Mouse (Mus musculus): Measurements from ENCODE around the gene Krt14. TPM values are rescaled to one million over a fixed set of nuclear protein-coding genes. Genes with fewer than 3 reads are reported as not detected.

Krt14 gene
- polyA plus RNA-seq, 1 experiment from 2014 or later = 1.9 TPM

DNA sequence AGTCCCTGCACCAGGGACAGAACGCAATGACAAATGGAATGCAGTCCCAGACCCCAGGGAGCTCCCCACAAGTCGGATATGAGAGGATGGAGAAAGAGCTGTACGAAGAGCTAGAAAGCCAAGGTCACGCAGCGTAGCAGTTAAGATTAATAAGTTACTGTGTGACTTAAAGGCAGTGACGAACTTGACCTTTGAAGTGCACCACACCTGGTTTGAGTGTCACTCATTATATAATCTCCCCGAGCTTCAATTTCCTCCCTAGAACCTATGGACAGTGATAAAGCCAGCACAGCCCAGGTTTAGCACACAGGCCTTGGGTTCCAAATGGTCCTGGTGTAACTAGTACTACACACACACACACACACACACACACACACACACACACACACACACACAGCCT is 43.0 kb downstream of the Krt14 start:
- no peaks in the 10 kb centered on the region for H3K36me3 ChIP-seq (ENCODE audit: control insufficient read depth, insufficient read depth, low read length)
- H3K9me3 ChIP-seq (ENCODE audit: control insufficient read depth, low read length) = no peaks in the 10 kb centered on the region
- WGBS = 55% methylated on average over 7 of the region's 7 CpGs
- H3K9ac ChIP-seq (ENCODE audit: low read length) = no peak overlapping the region
- H3K4me3 ChIP-seq (ENCODE audit: control insufficient read depth in 1 of 2, insufficient read depth in 1 of 2, low read depth in 1 of 2, low read length in 2 of 2) = no peak overlapping the region
- no peak for ATAC-seq (ENCODE audit: insufficient number of reproducible peaks, insufficient read depth, low FRiP score, low read depth)
- H3K4me2 ChIP-seq (ENCODE audit: low read length) = no peak overlapping the region
- H3K4me1 ChIP-seq (ENCODE audit: control insufficient read depth in 2 of 2, insufficient read depth in 2 of 2, low read length in 2 of 2) = peaks cover 15 to 21% of the 10 kb centered on the region in 2 experiments
- no peak overlapping the region for H3K27ac ChIP-seq (replicated peaks in 1 of 2; ENCODE audit: control insufficient read depth in 1 of 2, insufficient read depth in 1 of 2, low read depth in 2 of 2, low read length in 2 of 2)
- H3K27me3 ChIP-seq (ENCODE audit: control insufficient read depth, insufficient read depth, low read length) = no peaks in the 10 kb centered on the region

DNA sequence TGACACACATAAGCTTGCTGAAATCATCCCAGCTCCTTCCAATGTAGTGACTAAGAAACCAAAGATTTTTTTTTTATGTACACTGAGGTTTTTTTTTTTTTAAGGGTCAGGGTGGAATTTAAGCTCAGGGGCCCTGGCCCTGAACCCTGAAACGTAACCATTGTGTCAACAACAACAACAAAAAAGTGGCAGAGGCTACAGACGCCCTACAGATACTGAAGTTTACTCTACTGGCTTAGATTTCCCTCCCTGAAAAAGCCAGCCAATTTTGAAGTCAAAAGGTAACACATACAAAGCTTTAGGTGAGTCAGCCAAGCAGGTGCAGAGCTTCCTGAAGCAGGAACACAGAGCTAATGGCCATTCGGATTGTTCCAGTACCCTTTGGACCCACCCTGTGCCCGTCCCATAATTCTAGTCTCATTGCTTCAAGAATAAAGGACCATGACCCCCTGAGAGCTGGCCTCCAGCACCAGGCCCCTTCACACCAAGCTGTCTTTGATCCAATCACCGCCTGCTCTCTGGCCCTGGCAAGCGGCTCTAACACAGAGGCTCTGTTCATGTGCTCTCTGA is 49.4 kb downstream of the Krt14 start:
- Histone ChIP-seq H3K36me3 (ENCODE audit: control insufficient read depth, insufficient read depth, low read length) (no peaks in the 10 kb centered on the region), H3K27ac (replicated peaks in 1 of 2; ENCODE audit: control insufficient read depth in 1 of 2, insufficient read depth in 1 of 2, low read depth in 2 of 2, low read length in 2 of 2) (no peak overlapping the region), H3K4me2 (ENCODE audit: low read length) (no peak overlapping the region), H3K4me1 (ENCODE audit: control insufficient read depth in 2 of 2, insufficient read depth in 2 of 2, low read length in 2 of 2) (peaks cover 3 to 6% of the 10 kb centered on the region in 2 experiments; a peak in 1 of 4 replicates), H3K9ac (ENCODE audit: low read length) (no peak overlapping the region), H3K4me3 (ENCODE audit: control insufficient read depth in 1 of 2, insufficient read depth in 1 of 2, low read depth in 1 of 2, low read length in 2 of 2) (no peak overlapping the region), H3K27me3 (ENCODE audit: control insufficient read depth, insufficient read depth, low read length) (no peaks in the 10 kb centered on the region), H3K9me3 (ENCODE audit: control insufficient read depth, low read length) (no peaks in the 10 kb centered on the region)
- no peak for ATAC-seq (ENCODE audit: insufficient number of reproducible peaks, insufficient read depth, low FRiP score, low read depth)
- 66% methylated on average over 6 of the region's 6 CpGs for WGBS

DNA sequence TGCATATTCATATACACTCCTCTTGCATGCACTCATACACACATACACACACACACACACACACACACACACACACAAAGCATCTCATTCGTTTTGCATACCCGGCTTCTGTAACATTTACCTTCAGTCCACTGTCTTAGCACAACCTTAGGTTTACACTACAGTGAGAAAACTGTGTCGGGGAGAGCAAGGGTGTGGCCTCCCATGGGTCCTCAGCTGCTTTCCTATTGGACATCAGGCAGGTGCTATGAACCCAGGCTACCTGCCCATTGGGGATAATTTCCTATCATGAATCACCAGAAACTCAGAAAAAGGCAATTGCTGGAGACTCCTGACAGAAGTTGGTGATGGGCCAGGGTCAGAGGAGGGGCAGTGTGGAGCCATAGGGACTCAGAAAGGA is 50.0 kb downstream of the Krt14 start:
- Histone ChIP-seq H3K4me3 (ENCODE audit: control insufficient read depth in 1 of 2, insufficient read depth in 1 of 2, low read depth in 1 of 2, low read length in 2 of 2) (no peak overlapping the region), H3K4me1 (ENCODE audit: control insufficient read depth in 2 of 2, insufficient read depth in 2 of 2, low read length in 2 of 2) (peaks cover 3 to 6% of the 10 kb centered on the region in 2 experiments; a peak in 1 of 4 replicates), H3K36me3 (ENCODE audit: control insufficient read depth, insufficient read depth, low read length) (no peaks in the 10 kb centered on the region), H3K4me2 (ENCODE audit: low read length) (no peak overlapping the region), H3K27me3 (ENCODE audit: control insufficient read depth, insufficient read depth, low read length) (no peaks in the 10 kb centered on the region), H3K9ac (ENCODE audit: low read length) (no peak overlapping the region), H3K9me3 (ENCODE audit: control insufficient read depth, low read length) (no peaks in the 10 kb centered on the region), H3K27ac (replicated peaks in 1 of 2; ENCODE audit: control insufficient read depth in 1 of 2, insufficient read depth in 1 of 2, low read depth in 2 of 2, low read length in 2 of 2) (no peak overlapping the region)
- ATAC-seq (ENCODE audit: insufficient number of reproducible peaks, insufficient read depth, low FRiP score, low read depth) = no peak
- 77% methylated on average over 3 of the region's 3 CpGs for WGBS

- Histone ChIP-seq H3K4me3 (ENCODE audit: control insufficient read depth in 1 of 2, insufficient read depth in 1 of 2, low read depth in 1 of 2, low read length in 2 of 2) (no peak overlapping the region), H3K9me3 (ENCODE audit: control insufficient read depth, low read length) (no peaks in the 10 kb centered on the region), H3K9ac (ENCODE audit: low read length) (no peak overlapping the region), H3K27me3 (ENCODE audit: control insufficient read depth, insufficient read depth, low read length) (no peaks in the 10 kb centered on the region), H3K36me3 (ENCODE audit: control insufficient read depth, insufficient read depth, low read length) (no peaks in the 10 kb centered on the region), H3K4me2 (ENCODE audit: low read length) (no peak overlapping the region), H3K27ac (replicated peaks in 1 of 2; ENCODE audit: control insufficient read depth in 1 of 2, insufficient read depth in 1 of 2, low read depth in 2 of 2, low read length in 2 of 2) (no peak overlapping the region), H3K4me1 (ENCODE audit: control insufficient read depth in 2 of 2, insufficient read depth in 2 of 2, low read length in 2 of 2) (peaks cover 3 to 6% of the 10 kb centered on the region in 2 experiments; a peak in 1 of 4 replicates)
- no peak for ATAC-seq (ENCODE audit: insufficient number of reproducible peaks, insufficient read depth, low FRiP score, low read depth)
- 45% methylated on average over 8 of the region's 8 CpGs for WGBS
Observed at GRCm38 (mm10) chr11:100155497-100156255, 51.7 kb downstream of the Krt14 start.

Other genes starting within 250 kb of the Krt14 start
- not detected in 2 replicates for gene Krtap29-1, start 228.5 kb downstream of the Krt14 start, polyA plus RNA-seq (2014; fragmentation: Nextera tagmentation; extraction: Ambion mirVana)
- gene Krtap16-1, start 221.0 kb downstream of the Krt14 start, polyA plus RNA-seq (2014; fragmentation: Nextera tagmentation; extraction: Ambion mirVana) = not detected in 2 replicates
- gene Krtap17-1, start 213.6 kb downstream of the Krt14 start, polyA plus RNA-seq (2014; fragmentation: Nextera tagmentation; extraction: Ambion mirVana) = not detected in 2 replicates
- not detected in 2 replicates for gene Krt33a, start 191.3 kb downstream of the Krt14 start, polyA plus RNA-seq (2014; fragmentation: Nextera tagmentation; extraction: Ambion mirVana)
- not detected in 2 replicates for gene Krt33b, start 177.7 kb downstream of the Krt14 start, polyA plus RNA-seq (2014; fragmentation: Nextera tagmentation; extraction: Ambion mirVana)
- not detected in 2 replicates for gene Krt34, start 166.0 kb downstream of the Krt14 start, polyA plus RNA-seq (2014; fragmentation: Nextera tagmentation; extraction: Ambion mirVana)
- not detected in 2 replicates for gene Krt31, start 157.0 kb downstream of the Krt14 start, polyA plus RNA-seq (2014; fragmentation: Nextera tagmentation; extraction: Ambion mirVana)
- not detected in 2 replicates for gene Krt32, start 119.3 kb downstream of the Krt14 start, polyA plus RNA-seq (2014; fragmentation: Nextera tagmentation; extraction: Ambion mirVana)
- not detected in 2 replicates for gene Krt35, start 111.3 kb downstream of the Krt14 start, polyA plus RNA-seq (2014; fragmentation: Nextera tagmentation; extraction: Ambion mirVana)
- gene Krt36, start 101.9 kb downstream of the Krt14 start, polyA plus RNA-seq (2014; fragmentation: Nextera tagmentation; extraction: Ambion mirVana) = not detected in 2 replicates
- not detected in 2 replicates for gene Krt13, start 86.0 kb downstream of the Krt14 start, polyA plus RNA-seq (2014; fragmentation: Nextera tagmentation; extraction: Ambion mirVana)
- 0.50 TPM in 1 of 2 replicates, not detected in the other for gene Krt15, start 71.6 kb downstream of the Krt14 start, polyA plus RNA-seq (2014; fragmentation: Nextera tagmentation; extraction: Ambion mirVana)
- 30.7 and 35.0 TPM in 2 replicates for gene Krt19, start 58.9 kb downstream of the Krt14 start, polyA plus RNA-seq (2014; fragmentation: Nextera tagmentation; extraction: Ambion mirVana)
- gene Krt9, start 14.3 kb downstream of the Krt14 start, polyA plus RNA-seq (2014; fragmentation: Nextera tagmentation; extraction: Ambion mirVana) = not detected in 2 replicates
- not detected in 2 replicates for gene Krt16, start 41.4 kb upstream of the Krt14 start, polyA plus RNA-seq (2014; fragmentation: Nextera tagmentation; extraction: Ambion mirVana)
- 1.4 TPM in 2 replicates for gene Krt17, start 53.5 kb upstream of the Krt14 start, polyA plus RNA-seq (2014; fragmentation: Nextera tagmentation; extraction: Ambion mirVana)
- not detected in 2 replicates for gene Krt42, start 62.3 kb upstream of the Krt14 start, polyA plus RNA-seq (2014; fragmentation: Nextera tagmentation; extraction: Ambion mirVana)
- gene Eif1, start 112.3 kb upstream of the Krt14 start, polyA plus RNA-seq (2014; fragmentation: Nextera tagmentation; extraction: Ambion mirVana) = 1,807 and 1,900 TPM in 2 replicates
- gene Gast, start 126.9 kb upstream of the Krt14 start, polyA plus RNA-seq (2014; fragmentation: Nextera tagmentation; extraction: Ambion mirVana) = not detected in 2 replicates
- 3.4 and 4.3 TPM in 2 replicates for gene Hap1, start 148.6 kb upstream of the Krt14 start, polyA plus RNA-seq (2014; fragmentation: Nextera tagmentation; extraction: Ambion mirVana)
- gene Jup, start 190.2 kb upstream of the Krt14 start, polyA plus RNA-seq (2014; fragmentation: Nextera tagmentation; extraction: Ambion mirVana) = 117 and 118 TPM in 2 replicates
- 54.7 and 58.1 TPM in 2 replicates for gene P3h4, start 207.3 kb upstream of the Krt14 start, polyA plus RNA-seq (2014; fragmentation: Nextera tagmentation; extraction: Ambion mirVana)
- gene Fkbp10, start 208.1 kb upstream of the Krt14 start, polyA plus RNA-seq (2014; fragmentation: Nextera tagmentation; extraction: Ambion mirVana) = 94.5 and 95.3 TPM in 2 replicates
- gene Nt5c3b, start 234.3 kb upstream of the Krt14 start, polyA plus RNA-seq (2014; fragmentation: Nextera tagmentation; extraction: Ambion mirVana) = 95.8 and 102 TPM in 2 replicates
- gene Klhl10, start 234.4 kb upstream of the Krt14 start, polyA plus RNA-seq (2014; fragmentation: Nextera tagmentation; extraction: Ambion mirVana) = 0.36 and 0.44 TPM in 2 replicates

All from heart, embryonic 14.5 days (tissue).